Mouse (Mus musculus): ENCODE results near the gene 5730455P16Rik.

- TF ChIP-seq CTCF (IDR thresholded peaks at IDR 0.05; ENCODE audit: low read depth): no peak
- TF ChIP-seq EP300 (IDR thresholded peaks at IDR 0.05; ENCODE audit: low read depth): no peak
These were observed 64.4 kb downstream of the 5730455P16Rik start for GRCm38 (mm10) chr11:80313462-80313861.
